Mouse (Mus musculus) heart, embryonic 16.5 days (tissue): ENCODE data around the gene Trpc4ap. TPM values are rescaled to one million over a fixed set of nuclear protein-coding genes. Genes with fewer than 3 reads are reported as not detected.
A peak's percentile ranks its signal among the peaks of the same experiment; 100 is the strongest.
"Not testable (repeated sequence)": the region's sequence is repeated elsewhere in the genome, so short reads cannot be mapped to it uniquely, and the experiment has no call there.

Experiments used
- ATAC-seq: fragments of 200-750 bp; cut with Nextera tagmentation; replicated peaks from 2 replicates; pipeline ENCODE4 v1.8.0; 2017; ENCODE audit warnings: moderate number of reproducible peaks; ENCODE audit not compliant: insufficient read depth, low FRiP score; ENCODE audit errors: extremely low read depth
- H3K27ac ChIP-seq: fragments of 300-500 bp; sonication (generic); 2 replicates; pipeline ENCODE4 v1.5.1; 2014; ENCODE audit warnings: mild to moderate bottlenecking, low read length, control low read depth, moderate library complexity
- H3K27me3 ChIP-seq: fragments of 300-500 bp; sonication (generic); 2 replicates; pipeline ENCODE4 v1.6.1; 2014; ENCODE audit warnings: low read length, mixed read lengths; ENCODE audit not compliant: control insufficient read depth, insufficient read depth
- H3K36me3 ChIP-seq: fragments of 300-500 bp; sonication (generic); 2 replicates; pipeline ENCODE4 v1.6.1; 2014; ENCODE audit not compliant: control insufficient read depth, insufficient read depth
- H3K4me1 ChIP-seq: fragments of 300-500 bp; sonication (generic); 2 replicates; pipeline ENCODE4 v1.6.1; 2014; ENCODE audit warnings: low read length, mixed read lengths; ENCODE audit not compliant: control insufficient read depth, insufficient read depth
- H3K4me2 ChIP-seq: fragments of 300-500 bp; sonication (generic); 2 replicates; pipeline ENCODE4 v1.6.1; 2014; ENCODE audit warnings: low read depth, mild to moderate bottlenecking, control low read depth, low read length
- H3K4me3 ChIP-seq: fragments of 300-500 bp; sonication (generic); 2 replicates; pipeline ENCODE4 v1.5.1; 2014; ENCODE audit warnings: mild to moderate bottlenecking, control low read depth, low read length
- H3K9ac ChIP-seq: fragments of 300-500 bp; sonication (generic); 2 replicates; pipeline ENCODE4 v1.6.1; 2014; ENCODE audit warnings: low read length, control low read depth
- H3K9me3 ChIP-seq: fragments of 300-500 bp; sonication (generic); replicated peaks from 2 replicates; pipeline ENCODE4 v1.6.1; 2016; ENCODE audit warnings: low read length; ENCODE audit not compliant: control insufficient read depth
- WGBS: fragments of 180-500 bp; shearing (Covaris S2); extraction: QIAGEN DNeasy Blood & Tissue Kit; methylation state at CpG from one replicate; pipeline ENCODE4 v1.1.7; 2014; 5-methylcytosine and 5-hydroxymethylcytosine counted together
- polyA plus RNA-seq: library from polyadenylated mRNA; unstranded; fragments of >200 nt; fragmentation: Nextera tagmentation; extraction: Ambion mirVana; gene quantifications from 2 replicates; pipeline ENCODE4 v1.2.1, GENCODE M21; 2015

The Trpc4ap gene
- 97.4 and 98.6 TPM in 2 replicates for polyA plus RNA-seq

DNA sequence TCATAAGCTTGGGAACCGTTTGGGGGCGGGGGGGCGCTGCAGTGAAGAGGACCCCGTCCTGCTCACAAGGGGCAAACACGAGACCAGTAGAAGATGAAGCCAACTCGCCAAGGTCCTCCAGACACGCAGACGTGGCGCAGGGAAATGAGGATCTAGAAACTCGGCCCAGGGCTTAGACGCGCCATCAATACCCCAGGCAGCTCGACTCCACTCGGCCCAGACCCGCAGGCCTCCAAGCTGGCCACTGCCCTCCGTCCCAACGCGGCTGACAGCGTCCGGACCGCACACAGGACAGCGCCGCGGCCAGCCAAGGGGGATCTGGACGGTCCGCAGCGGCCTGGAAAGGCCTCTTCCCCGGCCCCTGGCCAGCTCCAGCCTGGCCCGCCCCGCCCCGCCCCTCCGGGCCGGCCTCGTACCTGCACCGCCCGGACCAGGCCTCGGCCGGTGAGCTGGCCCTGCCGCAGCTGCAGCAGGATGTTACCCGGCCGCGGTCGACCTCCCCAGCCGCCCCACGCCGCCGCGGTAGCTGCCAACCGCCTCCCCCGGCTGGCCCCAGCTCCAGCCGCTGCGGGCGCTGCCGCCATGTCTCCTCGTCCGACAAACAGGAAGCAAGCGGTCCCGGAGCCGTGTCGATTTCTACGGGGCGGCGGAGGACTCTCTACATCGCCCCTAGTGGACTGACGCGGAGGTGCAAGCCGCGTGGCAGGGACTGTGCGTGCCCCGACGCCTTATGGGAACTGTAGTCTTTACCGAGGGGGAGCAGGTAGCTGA, at the start of gene Trpc4ap:
Gene Trpc4ap (minus strand): TSS at position 662 of the 771 bp plus-strand sequence.
- H3K36me3 ChIP-seq: 0 out of 2 replicates have a peak, but pooled peaks cover 2% of the 10 kb centered on the region
- peaks cover 14% of the 10 kb centered on the region for H3K4me1 ChIP-seq
- H3K4me2 ChIP-seq: peak within 1 kb of the TSS; percentile 86
- under 1% methylated on average over 62 of the region's 72 CpGs for WGBS
- H3K27me3 ChIP-seq: no peaks in the 10 kb centered on the region
- ATAC-seq: peak; percentile 96
- peak within 1 kb of the TSS; percentile 80 for H3K27ac ChIP-seq
- H3K4me3 ChIP-seq: peak within 1 kb of the TSS; percentile 78
- no peaks in the 10 kb centered on the region for H3K9me3 ChIP-seq
- peak within 1 kb of the TSS; percentile 90 for H3K9ac ChIP-seq

DNA sequence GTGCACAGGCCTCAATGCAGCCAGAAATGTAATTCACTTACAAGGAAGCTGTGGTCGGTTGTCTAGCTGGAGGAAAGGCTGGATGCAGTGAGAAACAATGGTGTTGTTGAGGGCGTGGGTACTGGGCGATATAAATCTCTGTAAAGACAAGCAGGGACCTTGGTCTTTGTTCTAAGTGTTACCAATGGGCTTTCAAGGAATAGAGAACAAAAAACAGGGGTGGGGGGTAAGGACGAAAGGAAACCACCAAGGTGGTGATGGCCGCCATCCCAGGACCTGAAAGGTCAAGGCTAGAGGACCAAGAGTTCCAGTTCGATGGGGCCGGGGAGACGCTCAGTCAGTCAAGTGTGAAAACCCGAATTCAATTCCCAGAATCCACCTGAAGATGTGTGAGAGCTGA, 45.6 kb upstream of the Trpc4ap start:
- 67% methylated on average over 9 of the region's 9 CpGs for WGBS
- H3K4me3 ChIP-seq: no peak overlapping the region
- no peak overlapping the region for H3K27ac ChIP-seq
- H3K36me3 ChIP-seq: no peaks in the 10 kb centered on the region
- no peak for ATAC-seq
- H3K9me3 ChIP-seq: no peaks in the 10 kb centered on the region
- peaks cover 9% of the 10 kb centered on the region for H3K4me1 ChIP-seq
- H3K9ac ChIP-seq: no peak overlapping the region
- no peak overlapping the region for H3K4me2 ChIP-seq
- H3K27me3 ChIP-seq: no peaks in the 10 kb centered on the region

DNA sequence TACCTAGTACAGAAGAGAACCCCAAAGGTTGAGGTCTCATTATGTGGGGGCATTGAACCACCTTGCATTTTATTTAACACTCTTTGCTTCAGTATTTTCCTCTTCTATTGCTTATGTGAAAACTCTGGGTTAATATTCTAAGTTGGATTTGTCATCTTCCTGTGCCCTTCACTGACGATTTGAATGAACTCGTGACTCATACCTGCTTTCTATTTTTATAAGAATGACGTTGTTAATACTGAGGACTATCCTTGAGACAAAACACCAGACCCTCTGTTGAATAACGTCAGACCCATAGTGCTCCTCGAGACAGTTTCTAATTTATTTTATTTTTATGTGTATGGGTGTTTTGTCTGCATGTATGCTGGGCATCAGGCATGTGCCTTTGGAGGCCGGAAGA, 44.8 kb upstream of the Trpc4ap start:
- WGBS: 48% methylated on average over 6 of the region's 6 CpGs
- no peak for ATAC-seq

DNA sequence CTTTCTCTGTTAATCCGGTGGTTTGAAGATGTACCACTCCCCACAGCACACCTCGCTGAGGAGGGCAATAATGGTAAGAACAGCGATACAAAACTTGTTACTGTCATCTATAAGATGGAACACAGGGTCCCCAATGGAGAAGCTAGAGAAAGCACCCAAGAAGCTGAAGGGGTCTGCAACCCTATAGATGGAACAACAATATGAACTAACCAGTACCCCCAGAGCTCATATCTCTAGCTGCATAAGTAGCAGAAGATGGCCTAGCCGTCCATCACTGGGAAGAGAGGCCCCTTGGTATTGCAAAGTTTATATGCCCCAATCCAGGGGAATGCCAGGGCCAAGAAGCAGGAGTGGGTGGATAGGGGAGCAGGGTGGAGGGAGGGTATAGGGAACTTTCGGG, 43.6 kb upstream of the Trpc4ap start, which contains the start of gene Gm17581:
Gene Gm17581 (minus strand): TSS at position 101 of the 400 bp plus-strand sequence.
- not testable (repeated sequence) for H3K9ac ChIP-seq, H3K4me3 ChIP-seq, H3K27ac ChIP-seq, H3K36me3 ChIP-seq, H3K27me3 ChIP-seq, ATAC-seq, H3K4me1 ChIP-seq, H3K4me2 ChIP-seq, H3K9me3 ChIP-seq
- 74% methylated on average over 5 of the region's 5 CpGs for WGBS

More for the DNA sequence above, 44.8 kb upstream of the Trpc4ap start:
- Histone ChIP-seq H3K36me3 (no peaks in the 10 kb centered on the region), H3K4me3 (no peak overlapping the region), H3K4me1 (peaks cover under 1% of the 10 kb centered on the region), H3K9ac (no peak overlapping the region), H3K27ac (no peak overlapping the region), H3K27me3 (no peaks in the 10 kb centered on the region), H3K4me2 (no peak overlapping the region), H3K9me3 (no peaks in the 10 kb centered on the region)

DNA sequence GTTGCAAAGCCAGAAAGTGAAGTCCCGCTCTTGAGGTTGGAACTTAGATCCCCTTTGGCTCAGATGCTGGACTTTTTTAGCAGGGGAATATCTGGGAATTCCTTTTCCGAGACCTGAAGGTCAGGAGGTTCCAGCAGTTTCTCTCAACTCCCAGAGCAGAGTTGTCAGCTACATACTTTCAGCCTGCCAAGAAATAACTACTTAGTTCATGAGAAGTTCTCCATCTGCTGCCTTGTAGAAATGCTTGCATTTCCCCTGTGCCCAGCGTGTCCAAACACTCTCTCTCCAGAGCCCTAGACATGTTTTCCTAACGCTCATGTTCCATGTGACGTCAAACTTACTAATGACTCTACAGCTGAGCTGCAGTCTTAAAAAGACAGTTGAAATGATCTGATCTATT, 42.9 kb upstream of the Trpc4ap start:
- Histone ChIP-seq H3K9me3 (no peaks in the 10 kb centered on the region), H3K36me3 (no peaks in the 10 kb centered on the region), H3K27me3 (no peaks in the 10 kb centered on the region), H3K4me1 (no peaks in the 10 kb centered on the region), H3K4me3 (no peak overlapping the region), H3K27ac (no peak overlapping the region), H3K9ac (no peak overlapping the region), H3K4me2 (no peak overlapping the region)
- ATAC-seq: no peak
- 57% methylated on average over 5 of the region's 5 CpGs for WGBS

DNA sequence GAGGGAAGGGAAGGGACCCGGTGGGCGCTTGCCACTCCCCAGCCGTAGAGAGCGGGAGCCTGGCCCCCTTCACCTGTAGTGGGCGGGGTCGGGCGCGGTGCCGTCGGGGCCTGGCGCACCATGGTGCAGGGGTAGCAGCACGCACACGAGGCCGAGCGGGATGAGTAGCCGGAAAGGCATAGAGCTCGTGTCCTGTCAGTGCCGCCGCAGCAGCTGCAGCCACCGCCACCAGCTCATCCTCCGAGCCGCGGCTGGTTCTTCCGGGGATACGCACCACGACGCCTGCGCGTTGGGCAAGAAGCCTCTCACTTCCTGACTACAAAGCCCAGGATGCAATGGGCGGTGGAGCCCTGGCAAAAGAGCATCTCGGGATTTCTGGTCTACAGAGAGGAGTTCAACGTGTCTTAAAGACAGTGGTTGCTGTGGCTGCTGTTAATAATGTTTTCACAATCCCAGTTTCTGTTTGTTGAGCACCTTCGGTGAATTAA, 37.0 kb upstream of the Trpc4ap start, which contains the start of gene Edem2:
Gene Edem2 (minus strand): TSS at position 318 of the 488 bp plus-strand sequence.
- WGBS: under 1% methylated on average over 33 of the region's 33 CpGs
- no peaks in the 10 kb centered on the region for H3K9me3 ChIP-seq
- H3K4me2 ChIP-seq: peak within 1 kb of the TSS; percentile 95
- H3K27ac ChIP-seq: no peak within 1 kb of the TSS
- no peaks in the 10 kb centered on the region for H3K27me3 ChIP-seq
- ATAC-seq: peak; percentile 92
- peak within 1 kb of the TSS; percentile 85 for H3K9ac ChIP-seq
- H3K4me1 ChIP-seq: peaks cover 6% of the 10 kb centered on the region
- H3K4me3 ChIP-seq: peak within 1 kb of the TSS; percentile 94
- 0 out of 2 replicates have a peak, but pooled peaks cover 2% of the 10 kb centered on the region for H3K36me3 ChIP-seq

DNA sequence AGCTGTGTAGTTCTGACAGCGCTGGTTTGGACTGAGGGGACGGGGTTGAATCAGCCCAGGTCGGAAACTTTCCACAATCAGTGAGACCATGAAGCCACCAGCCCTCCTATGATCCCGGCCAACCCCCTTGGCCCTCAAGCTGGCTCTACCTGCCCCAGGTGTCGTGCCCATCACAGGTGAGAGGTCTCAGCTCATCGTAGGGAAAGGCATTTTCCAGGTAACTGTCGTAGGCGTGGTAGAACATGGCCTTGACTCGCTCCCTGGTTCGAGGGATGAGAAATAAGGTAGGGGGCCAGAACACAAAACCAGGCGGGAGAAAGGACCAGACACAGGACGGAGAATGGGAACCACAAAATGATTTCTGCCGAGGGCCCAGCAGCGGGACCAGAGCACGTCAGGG, 36.6 kb upstream of the Trpc4ap start:
- Histone ChIP-seq H3K9me3 (no peaks in the 10 kb centered on the region), H3K9ac (peak overlapping the region; percentile 85), H3K27me3 (no peaks in the 10 kb centered on the region), H3K4me3 (peak overlapping the region; percentile 94), H3K36me3 (0 out of 2 replicates have a peak, but pooled peaks cover 2% of the 10 kb centered on the region), H3K27ac (no peak overlapping the region), H3K4me2 (peak overlapping the region; percentile 95), H3K4me1 (peaks cover 6% of the 10 kb centered on the region)
- ATAC-seq: no peak
- WGBS: 3% methylated on average over 15 of the region's 15 CpGs

DNA sequence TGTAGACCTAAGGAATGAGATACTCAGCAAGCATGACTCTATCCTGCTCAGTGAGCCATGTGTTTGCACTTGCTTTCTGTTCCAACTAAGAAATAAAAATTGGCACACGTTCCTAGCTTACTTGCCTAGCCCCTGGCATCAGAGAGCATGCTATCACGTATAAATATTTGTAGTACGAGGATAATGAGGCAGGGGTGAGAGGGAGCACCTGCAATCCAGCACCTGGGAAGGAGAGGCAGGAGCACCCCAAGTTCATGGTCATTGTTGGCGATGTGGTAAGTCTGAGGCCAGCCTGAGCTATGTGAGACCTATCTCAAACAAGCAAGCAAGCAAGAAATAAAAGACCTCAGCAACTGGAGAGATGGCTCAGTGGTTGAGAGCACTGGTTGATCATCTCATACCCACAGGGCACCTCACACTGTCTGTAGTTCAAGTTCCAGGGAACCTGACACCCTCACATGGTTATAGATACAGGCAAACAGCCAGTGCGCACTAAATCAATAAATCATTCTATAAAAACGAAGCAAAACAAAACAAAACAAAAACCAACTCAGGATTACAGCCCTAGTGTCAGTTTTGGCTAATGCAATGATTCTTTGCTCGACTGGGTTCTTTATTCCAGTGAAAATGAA, 35.7 kb upstream of the Trpc4ap start:
- 77% methylated on average over 7 of the region's 7 CpGs for WGBS
- Histone ChIP-seq H3K4me2 (no peak overlapping the region), H3K4me3 (no peak overlapping the region), H3K9me3 (no peaks in the 10 kb centered on the region), H3K27me3 (no peaks in the 10 kb centered on the region), H3K9ac (no peak overlapping the region), H3K4me1 (peaks cover 6% of the 10 kb centered on the region), H3K27ac (no peak overlapping the region), H3K36me3 (0 out of 2 replicates have a peak, but pooled peaks cover 2% of the 10 kb centered on the region)
- no peak for ATAC-seq

DNA sequence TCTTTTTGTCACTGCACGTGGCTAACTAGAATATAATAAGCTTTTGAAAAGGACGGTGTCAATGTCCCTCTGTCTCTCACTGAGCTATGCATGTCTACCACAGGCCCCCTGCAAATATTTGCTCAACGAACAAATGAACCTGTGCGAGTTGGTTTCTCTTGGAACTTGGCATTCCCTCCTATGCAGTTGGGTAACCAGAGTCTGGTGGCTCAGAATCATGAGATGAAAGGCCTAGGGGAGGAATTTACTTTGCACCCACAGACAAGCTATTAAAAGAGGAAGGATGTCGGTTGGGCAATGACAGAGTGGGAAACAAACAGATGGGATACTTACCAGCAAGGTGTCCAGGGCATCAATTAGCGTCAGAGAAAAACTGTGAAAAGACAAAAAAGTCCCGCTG, 34.1 kb upstream of the Trpc4ap start:
- no peak overlapping the region for H3K9ac ChIP-seq
- no peaks in the 10 kb centered on the region for H3K27me3 ChIP-seq
- no peak overlapping the region for H3K27ac ChIP-seq
- no peak for ATAC-seq
- no peaks in the 10 kb centered on the region for H3K9me3 ChIP-seq
- no peak overlapping the region for H3K4me2 ChIP-seq
- peaks cover 6% of the 10 kb centered on the region for H3K4me1 ChIP-seq
- 81% methylated on average over 7 of the region's 7 CpGs for WGBS
- H3K4me3 ChIP-seq: no peak overlapping the region
- H3K36me3 ChIP-seq: 0 out of 2 replicates have a peak, but pooled peaks cover 2% of the 10 kb centered on the region
